Mouse (Mus musculus) layer of hippocampus, postnatal 14 days (tissue): ENCODE results near the gene Ndst4. TPM values are rescaled to one million over a fixed set of nuclear protein-coding genes. Genes with fewer than 3 reads are reported as not detected.

ENCODE experiments used
- DNase-seq, 2 experiments: peaks; one replicate each; pipeline ENCODE4 v3.0.0; 2021 to 2022; ENCODE audit warnings: low spot score in 2 of 2, mixed read lengths in 1 of 2
- total RNA-seq, 2 experiments: library from RNA; stranded (reverse); gene quantifications; 2 replicates each; pipeline ENCODE4 v1.2.3; 2021

The Ndst4 gene
- total RNA-seq, 2 experiments from 2014 or later, result 9.3 to 16.4 TPM

DNA sequence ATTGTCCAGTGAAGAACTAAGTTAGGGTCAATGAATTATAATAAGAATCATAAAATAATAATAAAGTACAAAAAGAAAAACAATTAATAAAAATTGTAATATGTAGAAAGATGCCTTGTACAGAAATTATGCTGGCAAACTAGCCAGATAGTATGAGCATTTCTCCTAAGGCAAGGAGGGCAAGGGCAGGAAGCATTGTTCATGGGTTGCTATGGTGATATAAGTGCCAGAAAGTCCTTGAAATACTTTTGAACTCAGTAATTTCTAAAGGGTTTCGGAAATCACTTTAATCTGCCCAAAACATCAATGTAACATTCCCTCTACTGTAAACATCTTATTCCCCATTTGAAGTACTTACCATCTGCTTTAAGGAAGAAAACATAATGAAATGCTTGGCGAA is 319.1 kb downstream of the Ndst4 start:
- no peak for DNase-seq

DNA sequence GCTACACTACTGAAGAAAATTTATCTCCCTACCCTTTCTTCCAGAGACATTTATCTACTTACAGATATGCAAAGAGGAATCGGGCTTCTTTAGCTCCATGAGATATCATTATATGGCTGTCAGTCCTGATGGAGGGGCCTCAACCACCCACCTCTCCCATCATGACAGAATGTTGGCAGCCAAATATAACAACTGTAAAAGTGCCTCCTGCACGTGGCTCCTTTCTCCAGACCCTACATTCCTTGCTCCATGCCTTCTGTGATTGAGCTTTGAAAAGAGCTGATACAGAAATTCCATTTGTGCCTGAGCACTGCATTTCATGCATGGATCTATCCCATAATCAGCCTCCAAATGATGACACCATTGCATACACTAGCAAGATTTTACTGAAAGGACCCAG is 331.1 kb downstream of the Ndst4 start:
- no peak for DNase-seq

DNA sequence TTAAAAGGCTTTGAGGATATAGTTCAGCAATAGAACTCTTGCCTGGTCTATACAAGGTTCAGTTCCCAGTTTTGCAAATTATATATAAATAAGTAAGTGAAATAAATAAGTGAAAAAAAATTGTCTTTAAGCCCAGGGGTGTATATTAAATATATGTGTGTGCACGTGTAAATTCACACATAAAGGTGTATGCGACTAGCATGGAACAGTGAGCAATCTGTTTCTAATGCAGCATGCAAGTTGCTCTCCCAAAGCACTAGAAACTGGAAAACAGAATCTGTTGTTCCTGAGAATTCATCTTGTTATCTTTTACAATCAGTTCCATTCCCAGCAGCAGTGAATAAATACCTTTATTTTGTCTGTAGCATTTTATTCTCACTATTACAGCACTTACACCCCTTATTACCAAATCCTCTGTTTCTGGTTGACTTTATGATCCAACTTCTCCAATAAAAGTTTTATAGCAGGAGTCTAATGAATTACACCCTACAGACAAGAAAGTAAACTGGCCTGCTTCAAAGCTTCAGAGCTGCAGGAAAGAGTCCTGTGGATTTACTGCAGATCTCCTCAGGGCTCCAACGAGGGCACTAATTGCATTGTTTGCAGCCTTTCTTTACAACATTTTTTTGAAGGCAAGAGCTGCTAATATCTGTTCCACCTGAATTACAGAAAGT is 340.7 kb downstream of the Ndst4 start:
- DNase-seq, result no peak

- no peak for DNase-seq
Observed at GRCm38 (mm10) chr3:125745142-125745496, 341.2 kb downstream of the Ndst4 start.

DNA sequence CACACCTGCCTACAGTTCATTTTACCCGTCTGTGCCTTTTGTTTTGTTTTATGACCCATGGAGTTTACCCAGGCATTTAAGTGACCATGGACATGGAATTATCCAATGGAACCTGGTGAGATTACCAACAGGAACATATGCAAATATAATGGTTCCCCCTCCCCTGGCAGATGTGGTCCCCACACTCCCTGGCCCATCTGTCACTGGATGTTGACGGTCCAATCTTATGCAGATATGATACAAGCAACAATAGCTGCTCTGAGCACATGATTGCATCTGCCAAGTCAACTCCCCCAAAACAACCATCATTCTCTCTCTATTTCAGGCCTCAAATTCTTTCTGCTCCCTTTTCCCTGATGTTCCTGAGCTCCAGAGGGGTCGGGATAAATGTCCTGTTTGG is 342.5 kb downstream of the Ndst4 start:
- DNase-seq, result no peak

DNA sequence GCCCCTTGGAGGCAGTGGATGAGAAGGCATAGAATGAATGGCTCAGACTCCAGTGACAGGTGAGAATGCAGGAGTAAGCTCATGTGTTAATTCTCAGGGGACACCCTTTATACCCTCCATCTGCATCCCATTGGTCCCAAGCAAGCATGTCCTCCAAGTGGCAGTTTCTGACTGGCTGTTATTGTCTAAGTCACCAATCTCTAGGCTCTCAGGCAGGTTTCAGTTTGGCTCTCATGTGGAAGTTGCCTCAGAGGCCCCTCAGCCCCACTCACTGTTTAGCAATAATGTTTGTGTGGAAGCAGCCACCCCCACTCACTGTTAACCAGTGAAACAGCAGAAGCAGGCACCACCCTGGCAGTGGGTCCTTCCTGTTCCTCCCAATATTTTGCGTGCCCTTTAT is 353.0 kb downstream of the Ndst4 start:
- DNase-seq, result no peak

- no peak for DNase-seq
Observed at GRCm38 (mm10) chr3:125760711-125761110, 356.8 kb downstream of the Ndst4 start.
